Mouse (Mus musculus) limb, embryonic 10.5 days (tissue): ENCODE data around the gene Epn2. TPM values are rescaled to one million over a fixed set of nuclear protein-coding genes. Genes with fewer than 3 reads are reported as not detected.
A peak's percentile ranks its signal among the peaks of the same experiment; 100 is the strongest.

Source experiments
- DNase-seq: peaks from one replicate; pipeline ENCODE4 v3.0.0-alpha.2; 2017; ENCODE audit warnings: low spot score
- H3K27ac ChIP-seq: fragments of 300-500 bp; sonication (generic); 2 replicates; pipeline ENCODE4 v1.5.1; 2016; ENCODE audit warnings: mild to moderate bottlenecking
- H3K27me3 ChIP-seq: fragments of 300-500 bp; sonication (generic); 2 replicates; pipeline ENCODE4 v1.6.1; 2016; ENCODE audit warnings: low read depth, mild to moderate bottlenecking; ENCODE audit not compliant: poor library complexity, severe bottlenecking
- H3K36me3 ChIP-seq: fragments of 300-500 bp; sonication (generic); 2 replicates; pipeline ENCODE4 v1.6.1; 2016; ENCODE audit warnings: mild to moderate bottlenecking, moderate library complexity
- H3K4me1 ChIP-seq: fragments of 300-500 bp; sonication (generic); 2 replicates; pipeline ENCODE4 v1.6.1; 2016
- H3K4me3 ChIP-seq: fragments of 300-500 bp; sonication (generic); 2 replicates; pipeline ENCODE4 v1.5.1; 2016; ENCODE audit warnings: mild to moderate bottlenecking, moderate library complexity
- H3K9me3 ChIP-seq: fragments of 300-500 bp; sonication (generic); replicated peaks from 2 replicates; pipeline ENCODE4 v1.6.1; 2016; ENCODE audit warnings: mild to moderate bottlenecking
- WGBS: fragments of 180-500 bp; shearing (Covaris S2); methylation state at CpG from one replicate; pipeline ENCODE4 v1.1.7; 2016; 5-methylcytosine and 5-hydroxymethylcytosine counted together
- polyA plus RNA-seq: library from polyadenylated mRNA; unstranded; fragments of >200 nt; fragmentation: Nextera tagmentation; extraction: Ambion mirVana; gene quantifications from 2 replicates; pipeline ENCODE4 v1.2.1, GENCODE M21; 2016

Gene Epn2
- polyA plus RNA-seq, 1 experiment from 2014 or later = 24.1 TPM

DNA sequence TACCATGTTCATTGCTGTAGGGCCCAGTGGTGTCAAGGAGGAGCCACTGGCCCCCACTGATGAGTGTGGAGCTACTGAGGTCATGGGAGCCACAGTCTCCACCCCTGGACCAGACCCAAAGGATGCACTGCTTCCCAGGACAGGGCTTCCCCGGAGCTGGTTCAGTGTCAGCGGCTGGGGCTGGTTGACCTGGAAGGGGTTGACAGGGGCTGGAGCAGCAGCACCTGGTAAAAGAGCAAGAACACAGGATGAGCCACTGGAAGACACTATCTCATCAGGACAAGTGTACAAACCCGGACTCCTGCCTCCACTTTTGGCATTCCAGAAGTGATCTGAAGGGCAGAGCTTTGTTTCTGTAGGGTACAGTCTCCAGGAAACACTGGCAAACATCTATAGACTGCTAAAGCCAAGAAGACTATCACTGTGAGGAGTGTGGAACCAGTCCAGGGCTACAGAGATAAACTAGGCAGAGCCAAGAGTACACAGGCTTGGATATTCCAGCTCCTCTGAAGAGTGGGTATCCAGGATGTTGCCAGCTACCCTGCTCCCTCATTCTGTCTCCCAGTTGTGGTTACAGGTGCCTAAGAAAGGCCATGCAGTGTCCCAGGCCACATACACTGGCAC lies 59.9 kb downstream of the Epn2 start:
- 91% methylated on average over 3 of the region's 3 CpGs for WGBS
- Histone ChIP-seq H3K4me1 (no peaks in the 10 kb centered on the region), H3K9me3 (no peaks in the 10 kb centered on the region)

DNA sequence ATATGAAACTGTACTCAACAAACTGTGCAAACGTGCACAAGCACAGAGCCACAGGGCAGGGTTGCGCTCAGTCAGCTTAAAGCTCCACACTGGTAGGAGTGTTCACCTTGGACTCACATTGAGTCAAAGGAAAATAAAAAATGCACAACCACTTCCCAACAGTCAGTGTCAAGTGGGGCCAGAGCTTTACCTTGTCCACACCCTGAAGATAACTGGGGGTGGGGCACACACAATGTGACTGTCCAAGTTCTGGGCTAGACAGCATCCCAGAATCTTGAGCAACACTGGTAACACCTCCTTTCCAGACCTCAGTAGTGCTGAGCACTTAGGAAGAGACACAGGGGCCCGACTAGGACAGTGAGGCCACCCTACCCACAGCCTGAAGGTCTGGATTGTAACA lies 60.6 kb downstream of the Epn2 start:
- no peak for DNase-seq
- no peaks in the 10 kb centered on the region for H3K27me3 ChIP-seq
- no peaks in the 10 kb centered on the region for H3K4me1 ChIP-seq
- H3K27ac ChIP-seq = no peak overlapping the region
- H3K9me3 ChIP-seq = no peaks in the 10 kb centered on the region
- 92% methylated on average over 3 of the region's 3 CpGs for WGBS
- peaks cover 66% of the 10 kb centered on the region for H3K36me3 ChIP-seq
- H3K4me3 ChIP-seq = no peak overlapping the region

More for the DNA sequence above, 59.9 kb downstream of the Epn2 start:
- H3K36me3 ChIP-seq = peaks cover 65% of the 10 kb centered on the region
- no peaks in the 10 kb centered on the region for H3K27me3 ChIP-seq
- H3K4me3 ChIP-seq = no peak overlapping the region
- DNase-seq = no peak
- no peak overlapping the region for H3K27ac ChIP-seq

DNA sequence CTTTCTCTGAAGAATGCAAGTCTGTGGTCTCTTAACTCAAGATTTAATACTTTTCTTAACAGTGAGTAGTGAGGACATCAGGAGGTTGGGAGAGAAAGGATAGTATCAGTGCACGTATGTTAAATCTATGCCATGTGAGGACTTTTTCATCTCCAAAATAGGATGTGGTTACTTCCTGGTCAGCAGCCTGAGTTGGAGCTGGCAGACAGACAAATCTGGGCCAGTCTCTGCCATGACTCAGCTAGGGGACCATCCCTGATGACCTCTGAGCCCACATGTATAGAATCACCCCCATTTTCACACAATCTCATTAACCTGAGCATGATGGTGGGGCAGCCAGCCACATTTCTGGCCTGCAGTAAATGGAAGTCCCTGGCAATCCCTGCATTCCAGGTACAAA lies 61.5 kb downstream of the Epn2 start:
- Histone ChIP-seq H3K4me1 (no peaks in the 10 kb centered on the region), H3K4me3 (no peak overlapping the region), H3K36me3 (peaks cover 70% of the 10 kb centered on the region), H3K27ac (no peak overlapping the region), H3K27me3 (no peaks in the 10 kb centered on the region), H3K9me3 (no peaks in the 10 kb centered on the region)
- WGBS = 95% methylated on average over 1 of the region's 1 CpGs
- DNase-seq = no peak

DNA sequence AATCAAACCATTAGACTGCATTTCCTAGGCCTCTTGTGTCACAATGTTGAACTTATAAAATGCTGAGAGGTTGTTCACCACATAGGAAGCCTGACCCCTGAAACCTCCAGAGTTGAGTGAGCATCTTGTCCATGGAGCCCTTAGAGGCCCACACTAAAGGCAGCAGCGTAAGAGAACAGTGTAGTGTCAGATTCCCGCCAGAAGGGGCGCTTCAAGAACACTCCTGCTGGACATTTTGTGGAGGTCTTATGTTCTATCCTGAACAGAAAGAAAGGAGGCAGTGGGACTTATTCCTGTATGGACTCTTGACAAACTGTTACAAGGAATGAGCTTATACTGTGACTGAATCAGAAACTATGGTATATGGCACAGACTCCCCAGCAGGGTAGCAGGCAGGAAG lies 64.5 kb downstream of the Epn2 start:
- Histone ChIP-seq H3K27me3 (no peaks in the 10 kb centered on the region), H3K9me3 (no peaks in the 10 kb centered on the region), H3K36me3 (peaks cover 64% of the 10 kb centered on the region), H3K27ac (no peak overlapping the region), H3K4me3 (no peak overlapping the region), H3K4me1 (no peaks in the 10 kb centered on the region)
- WGBS = 36% methylated on average over 3 of the region's 3 CpGs
- peak; percentile 48 for DNase-seq

DNA sequence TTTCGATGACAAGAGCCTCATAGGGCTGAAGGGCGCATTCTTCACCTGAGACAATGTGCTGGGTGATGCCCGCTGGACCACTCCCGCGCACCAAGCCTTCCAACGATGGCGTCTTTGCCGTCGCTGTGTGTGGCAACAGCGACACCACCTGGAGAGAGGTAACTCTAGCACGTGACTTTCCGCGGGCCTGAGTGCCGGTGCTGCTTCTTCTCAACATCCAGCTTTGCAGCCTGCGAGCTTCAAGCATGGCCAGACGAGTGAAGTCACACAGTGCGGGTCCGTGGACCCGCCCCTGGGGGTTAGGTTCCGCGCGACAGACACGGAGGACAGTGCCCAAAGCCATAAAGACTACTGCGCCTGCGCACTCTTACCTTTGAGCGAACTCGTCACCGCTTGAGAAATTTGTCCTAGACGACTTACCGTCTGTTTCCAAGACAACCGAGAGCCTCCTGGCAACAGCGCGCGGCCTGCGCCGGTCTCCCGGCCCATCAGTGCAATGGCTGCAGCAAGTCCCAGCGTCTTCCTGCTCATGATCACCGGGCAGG lies 74.7 kb downstream of the Epn2 start, which contains the start of gene B9d1:
B9d1 (plus strand) TSS at position 432 of the 545 bp plus-strand sequence.
- Histone ChIP-seq H3K9me3 (no peaks in the 10 kb centered on the region), H3K27me3 (no peaks in the 10 kb centered on the region), H3K4me1 (peaks cover 22% of the 10 kb centered on the region), H3K27ac (peak within 1 kb of the TSS; percentile 95), H3K36me3 (peaks cover 11% of the 10 kb centered on the region; the same call in 1 of the 2 replicates), H3K4me3 (peak within 1 kb of the TSS; percentile 70)
- DNase-seq = peak; percentile 96
- under 1% methylated on average over 39 of the region's 39 CpGs for WGBS

DNA sequence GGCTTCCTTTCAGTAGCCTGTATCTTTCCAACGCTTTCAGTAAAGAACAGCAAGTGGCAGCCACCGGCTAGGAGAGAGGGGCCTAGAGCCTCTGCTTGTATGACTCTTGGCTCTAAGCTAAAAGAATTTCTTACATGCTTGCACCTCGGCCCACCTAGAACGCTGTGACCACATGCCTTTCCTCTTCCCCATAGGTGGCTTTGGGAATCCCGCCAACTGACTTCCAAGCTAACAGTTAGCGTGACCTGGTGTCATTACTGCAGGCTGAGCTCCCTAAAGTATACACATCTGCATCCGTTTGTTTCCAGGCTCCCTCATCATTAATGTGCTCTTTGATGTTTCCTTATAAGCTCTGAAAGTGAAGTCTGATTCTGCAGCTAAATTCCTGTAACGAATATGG lies 75.6 kb downstream of the Epn2 start:
- Histone ChIP-seq H3K9me3 (no peaks in the 10 kb centered on the region), H3K36me3 (peaks cover 7% of the 10 kb centered on the region; the same call in 1 of the 2 replicates), H3K4me1 (peaks cover 28% of the 10 kb centered on the region), H3K27me3 (no peaks in the 10 kb centered on the region), H3K27ac (peak overlapping the region; percentile 95), H3K4me3 (no peak overlapping the region)
- 73% methylated on average over 8 of the region's 8 CpGs for WGBS
- no peak for DNase-seq

DNA sequence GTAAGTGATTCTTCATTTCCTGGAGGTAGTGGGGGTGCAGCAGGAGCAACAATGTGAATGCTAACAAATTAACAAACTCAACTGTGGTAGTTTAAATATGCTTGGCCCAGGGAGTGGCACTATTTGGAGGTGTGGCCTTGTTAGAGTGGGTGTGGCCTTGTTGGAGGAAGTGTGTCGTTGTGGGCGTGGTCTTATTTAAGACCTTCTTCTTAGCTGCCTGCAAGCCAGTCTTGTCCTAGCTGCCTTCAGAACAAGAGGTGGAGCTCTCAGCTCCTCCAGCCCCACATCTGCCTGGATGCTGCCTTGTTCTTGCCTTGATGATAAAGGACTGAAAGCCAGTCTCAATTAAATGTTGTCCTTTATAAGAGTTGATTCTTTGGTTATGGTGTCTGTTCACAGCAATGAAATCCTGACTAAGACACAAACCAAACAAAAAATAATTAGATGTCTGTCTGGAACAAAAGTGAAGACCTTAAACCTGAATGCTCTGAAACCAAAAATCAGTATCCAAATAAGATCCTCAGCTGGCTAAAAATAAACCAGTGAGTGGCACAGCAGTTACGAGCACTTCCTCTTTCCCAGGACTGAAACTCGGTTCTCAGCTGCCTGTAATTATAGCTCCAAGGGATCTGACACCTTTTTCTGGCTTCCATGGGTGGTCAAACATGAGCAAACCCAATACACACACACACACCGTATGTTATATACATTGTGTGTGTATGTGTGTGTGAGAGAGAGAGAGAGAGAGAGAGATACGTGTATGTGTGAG lies 80.6 kb downstream of the Epn2 start:
- no peaks in the 10 kb centered on the region for H3K36me3 ChIP-seq
- 78% methylated on average over 6 of the region's 6 CpGs for WGBS
- no peak overlapping the region for H3K4me3 ChIP-seq
- H3K27me3 ChIP-seq = no peaks in the 10 kb centered on the region
- peaks cover 18% of the 10 kb centered on the region for H3K4me1 ChIP-seq
- no peaks in the 10 kb centered on the region for H3K9me3 ChIP-seq
- DNase-seq = no peak
- peak overlapping the region; percentile 68; the same call in 1 of the 2 replicates for H3K27ac ChIP-seq

DNA sequence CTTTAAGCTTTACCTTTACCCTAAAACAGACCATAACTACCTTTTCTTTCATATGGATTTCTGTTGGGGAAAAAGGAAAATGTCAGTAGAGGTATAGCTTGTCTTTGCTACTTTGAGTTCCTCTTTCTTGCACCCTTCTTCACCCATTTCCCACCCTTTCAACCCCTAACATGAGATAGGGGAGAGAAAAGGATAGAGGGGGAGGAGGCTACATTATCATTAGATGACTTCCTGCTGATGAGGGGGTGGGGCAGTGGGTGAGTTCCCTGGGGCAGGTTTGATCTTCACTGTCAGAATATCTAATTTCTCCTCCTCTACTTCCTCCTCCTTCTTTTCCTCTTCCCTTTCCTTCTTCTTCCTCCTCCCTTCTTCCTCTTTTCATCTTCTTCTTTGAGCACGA lies 82.0 kb downstream of the Epn2 start:
- Histone ChIP-seq H3K36me3 (peaks cover 6% of the 10 kb centered on the region), H3K4me3 (no peak overlapping the region), H3K4me1 (peaks cover 27% of the 10 kb centered on the region), H3K27ac (no peak overlapping the region), H3K9me3 (no peaks in the 10 kb centered on the region), H3K27me3 (no peaks in the 10 kb centered on the region)
- 96% methylated on average over 1 of the region's 1 CpGs for WGBS
- DNase-seq = no peak

DNA sequence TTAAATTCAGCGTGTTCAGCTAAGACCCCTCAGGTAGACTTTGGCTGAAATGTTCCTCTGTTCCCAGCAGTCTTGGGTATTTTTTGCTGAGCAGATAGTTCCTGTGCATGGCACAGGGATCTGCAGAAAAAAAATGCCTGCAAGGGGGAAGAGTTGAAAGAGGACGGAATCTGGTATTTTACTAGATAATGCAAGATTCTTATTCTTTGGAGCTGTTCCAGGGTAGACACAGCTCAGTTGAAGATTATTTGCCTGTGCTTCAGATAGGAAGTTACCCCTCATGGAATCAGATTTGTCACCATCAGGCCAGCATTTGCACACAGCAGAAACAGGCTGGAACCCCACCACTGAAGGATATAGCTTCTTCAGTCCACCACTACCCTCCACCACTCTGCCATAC lies 84.0 kb downstream of the Epn2 start:
- 94% methylated on average over 2 of the region's 2 CpGs for WGBS
- DNase-seq = no peak
- peaks cover 25% of the 10 kb centered on the region for H3K36me3 ChIP-seq
- H3K4me3 ChIP-seq = no peak overlapping the region
- peaks cover 31% of the 10 kb centered on the region for H3K4me1 ChIP-seq
- no peaks in the 10 kb centered on the region for H3K9me3 ChIP-seq
- H3K27ac ChIP-seq = peak overlapping the region; percentile 93
- H3K27me3 ChIP-seq = no peaks in the 10 kb centered on the region

DNA sequence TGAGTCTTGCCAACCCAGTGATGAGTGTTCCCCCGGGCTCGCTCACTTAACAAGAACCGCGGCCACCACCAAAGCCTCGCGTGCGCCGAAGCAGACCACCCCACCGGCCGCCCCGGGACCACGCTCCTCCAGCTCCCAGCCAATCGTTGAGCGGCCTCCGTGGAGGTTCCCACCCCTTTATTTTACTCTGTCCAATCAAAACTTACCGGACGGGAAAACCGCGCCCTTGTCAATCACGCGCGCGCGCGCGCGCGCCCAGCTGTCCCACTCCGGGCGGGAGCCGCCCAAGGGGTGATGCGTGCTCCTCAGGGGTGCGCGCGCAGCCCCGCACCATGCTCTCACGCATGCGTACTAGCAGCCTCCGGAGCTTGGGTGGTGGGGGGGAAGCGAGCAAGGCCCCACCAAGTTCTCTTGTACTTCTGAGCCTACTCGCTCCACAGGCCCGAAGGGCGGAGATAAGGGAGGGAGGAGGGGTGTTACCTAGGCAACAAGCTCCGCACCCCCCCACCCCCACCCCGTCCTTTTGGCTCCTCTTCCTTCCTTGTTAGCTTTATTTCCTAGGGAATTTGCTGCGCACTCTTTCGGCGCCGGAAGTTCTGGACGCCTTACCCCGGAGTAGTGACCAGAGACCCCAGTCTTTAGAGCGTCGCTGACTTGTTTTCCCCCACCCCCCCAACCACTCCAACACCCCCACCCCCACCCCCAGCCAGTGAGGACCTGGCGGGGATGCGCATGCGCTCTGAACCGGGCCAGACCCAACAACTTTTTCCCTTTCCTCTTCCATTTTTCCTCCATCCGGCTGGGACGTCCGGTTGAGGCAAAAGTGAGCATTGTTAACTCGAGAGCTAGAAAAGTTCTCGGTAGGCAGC lies 85.1 kb downstream of the Epn2 start, which contains the start of gene Mapk7:
Mapk7 (minus strand) TSS at position 278 of the 869 bp plus-strand sequence.
- WGBS = under 1% methylated on average over 62 of the region's 62 CpGs
- peak within 1 kb of the TSS; percentile 93 for H3K27ac ChIP-seq
- peaks cover 37% of the 10 kb centered on the region for H3K36me3 ChIP-seq
- DNase-seq = peak; percentile 100
- peak within 1 kb of the TSS; percentile 89 for H3K4me3 ChIP-seq
- H3K4me1 ChIP-seq = peaks cover 40% of the 10 kb centered on the region
- no peaks in the 10 kb centered on the region for H3K27me3 ChIP-seq
- H3K9me3 ChIP-seq = no peaks in the 10 kb centered on the region

DNA sequence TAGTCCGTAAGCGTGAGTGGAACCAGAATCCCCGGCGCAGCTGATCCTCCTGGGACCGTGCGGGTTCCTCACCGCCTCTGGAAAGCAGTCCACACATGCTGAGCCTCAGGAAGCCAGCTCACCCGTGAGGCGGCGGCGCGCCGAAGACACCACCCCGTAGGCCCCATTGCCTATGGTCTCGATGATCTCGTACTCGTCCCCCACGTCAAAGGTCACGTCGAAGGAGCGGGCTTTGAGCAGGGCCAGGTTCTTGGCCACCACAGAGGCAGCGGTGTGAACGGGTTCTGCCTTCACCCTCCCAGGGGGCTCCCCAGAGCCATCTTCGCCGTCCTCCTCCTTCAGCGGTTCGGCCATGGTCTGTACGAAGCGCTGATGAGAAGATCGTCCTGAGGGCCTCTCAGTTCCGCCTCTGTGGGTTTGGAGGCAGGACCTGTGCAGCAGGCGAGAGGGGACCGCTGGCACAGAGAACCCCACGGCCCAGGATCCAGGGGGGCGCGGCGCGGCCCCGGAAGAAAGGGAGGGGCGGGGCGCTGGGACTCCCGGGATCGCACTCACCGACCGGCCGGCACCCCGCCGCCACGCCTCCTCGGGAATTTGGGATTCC lies 85.9 kb downstream of the Epn2 start:
- no peak for DNase-seq
- WGBS = 2% methylated on average over 50 of the region's 50 CpGs
- H3K4me1 ChIP-seq = peaks cover 36% of the 10 kb centered on the region
- peaks cover 44% of the 10 kb centered on the region for H3K36me3 ChIP-seq
- H3K27me3 ChIP-seq = no peaks in the 10 kb centered on the region
- H3K9me3 ChIP-seq = no peaks in the 10 kb centered on the region
- peak overlapping the region; percentile 89 for H3K4me3 ChIP-seq
- peak overlapping the region; percentile 93 for H3K27ac ChIP-seq

DNA sequence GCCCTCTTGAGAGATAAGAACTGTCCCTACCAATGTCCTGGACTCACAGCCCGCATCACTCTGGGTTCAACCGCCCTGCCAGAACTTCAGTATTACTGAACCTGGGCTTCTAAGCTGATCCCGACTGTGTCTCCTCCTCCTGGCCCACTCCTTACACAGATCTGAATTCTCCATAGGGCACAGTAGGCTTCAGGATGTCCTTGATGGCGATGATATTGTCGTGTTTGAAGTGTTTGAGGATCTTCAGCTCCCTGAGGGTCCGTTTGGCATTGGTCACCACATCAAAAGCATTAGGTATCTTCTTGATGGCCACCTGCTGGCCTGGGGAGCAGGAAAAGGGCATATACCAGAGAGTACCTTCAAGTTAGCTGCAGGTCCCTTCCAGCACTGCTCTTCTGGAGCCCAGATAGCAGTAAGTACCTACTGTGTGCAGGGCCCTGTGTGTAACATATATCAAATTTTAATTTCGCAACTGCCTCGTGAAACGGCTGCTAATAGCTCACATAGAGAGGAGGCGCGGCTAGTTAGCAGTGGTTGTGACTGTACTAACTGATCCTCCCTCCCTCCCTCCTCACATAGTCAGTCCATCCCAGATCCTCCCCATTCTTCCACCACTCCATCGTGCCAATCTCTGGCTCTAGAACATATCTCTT lies 86.6 kb downstream of the Epn2 start:
- Histone ChIP-seq H3K4me3 (peak overlapping the region; percentile 89), H3K9me3 (no peaks in the 10 kb centered on the region), H3K36me3 (peaks cover 52% of the 10 kb centered on the region), H3K4me1 (peaks cover 41% of the 10 kb centered on the region), H3K27me3 (no peaks in the 10 kb centered on the region), H3K27ac (peak overlapping the region; percentile 93; the same call in 1 of the 2 replicates)
- DNase-seq = no peak
- 81% methylated on average over 12 of the region's 12 CpGs for WGBS
